Mouse (Mus musculus) midbrain, embryonic 14.5 days (tissue): ENCODE measurements at regions not wholly inside any gene's neighbourhood (a gene's known extent, or its start where the extent isn't known, plus 50 kb on each side); places are given as distances from the start of the nearest gene placed in this dataset.
"Not testable (repeated sequence)": the region's sequence is repeated elsewhere in the genome, so short reads cannot be mapped to it uniquely, and the experiment has no call there.

ENCODE experiments used
- ATAC-seq: fragments of 200-750 bp; cut with Nextera tagmentation; 2 replicates; pipeline ENCODE4 v1.8.0; 2017; ENCODE audit warnings: moderate number of reproducible peaks, moderate library complexity; ENCODE audit not compliant: low FRiP score, low TSS enrichment
- DNase-seq: peaks from one replicate; pipeline ENCODE4 v3.0.0-alpha.2; 2015
- H3K27ac ChIP-seq: fragments of 300-500 bp; sonication (generic); replicated peaks from 2 replicates; pipeline ENCODE4 v1.5.1; 2014; ENCODE audit warnings: mild to moderate bottlenecking, low read depth, low read length, moderate library complexity
- H3K27me3 ChIP-seq: fragments of 300-500 bp; sonication (generic); 2 replicates; pipeline ENCODE4 v1.6.1; 2014; ENCODE audit warnings: low read length, control low read depth, mixed read lengths; ENCODE audit not compliant: control insufficient read depth, insufficient read depth
- H3K36me3 ChIP-seq: fragments of 300-500 bp; sonication (generic); 2 replicates; pipeline ENCODE4 v1.6.1; 2014; ENCODE audit warnings: low read length, control low read depth; ENCODE audit not compliant: control insufficient read depth, insufficient read depth
- H3K4me1 ChIP-seq: fragments of 300-500 bp; sonication (generic); 2 replicates; pipeline ENCODE4 v1.6.1; 2014; ENCODE audit warnings: mild to moderate bottlenecking, antibody characterized with exemption, low read length, control low read depth; ENCODE audit not compliant: control insufficient read depth, insufficient read depth
- H3K4me2 ChIP-seq: fragments of 300-500 bp; sonication (generic); 2 replicates; pipeline ENCODE4 v1.6.1; 2014; ENCODE audit warnings: mild to moderate bottlenecking, low read length, moderate library complexity
- H3K4me3 ChIP-seq: fragments of 300-500 bp; sonication (generic); replicated peaks from 2 replicates; pipeline ENCODE4 v1.5.1; 2014; ENCODE audit warnings: low read depth, low read length
- H3K9ac ChIP-seq: fragments of 300-500 bp; sonication (generic); replicated peaks from 2 replicates; pipeline ENCODE4 v1.6.1; 2014; ENCODE audit warnings: mild to moderate bottlenecking, low read length, moderate library complexity
- H3K9me3 ChIP-seq: fragments of 300-500 bp; sonication (generic); 2 replicates; pipeline ENCODE4 v1.6.1; 2016; ENCODE audit warnings: low read length, control low read depth, mixed read lengths; ENCODE audit not compliant: control insufficient read depth
- WGBS: fragments of 180-500 bp; shearing (Covaris S2); extraction: QIAGEN DNeasy Blood & Tissue Kit; methylation state at CpG from one replicate; pipeline ENCODE4 v1.1.7; 2014; 5-methylcytosine and 5-hydroxymethylcytosine counted together

GRCm38 (mm10) chr5:42884251-42884650 is 348.7 kb upstream of the Cpeb2 start:
- no peaks in the 10 kb centered on the region for H3K4me1 ChIP-seq
- H3K9me3 ChIP-seq: no peaks in the 10 kb centered on the region
- no peaks in the 10 kb centered on the region for H3K36me3 ChIP-seq
- 76% methylated on average over 1 of the region's 1 CpGs for WGBS
- no peak for ATAC-seq
- H3K9ac ChIP-seq: no peak overlapping the region
- no peak overlapping the region for H3K4me3 ChIP-seq
- DNase-seq: no peak
- H3K27ac ChIP-seq: no peak overlapping the region
- no peaks in the 10 kb centered on the region for H3K27me3 ChIP-seq
- no peak overlapping the region for H3K4me2 ChIP-seq

- peak; percentile 72 for DNase-seq
- ATAC-seq: 0 out of 2 replicates have a peak, but pooled peaks have one; percentile 40
Observed at GRCm38 (mm10) chr5:42891890-42892289, 341.1 kb upstream of the Cpeb2 start.

DNA sequence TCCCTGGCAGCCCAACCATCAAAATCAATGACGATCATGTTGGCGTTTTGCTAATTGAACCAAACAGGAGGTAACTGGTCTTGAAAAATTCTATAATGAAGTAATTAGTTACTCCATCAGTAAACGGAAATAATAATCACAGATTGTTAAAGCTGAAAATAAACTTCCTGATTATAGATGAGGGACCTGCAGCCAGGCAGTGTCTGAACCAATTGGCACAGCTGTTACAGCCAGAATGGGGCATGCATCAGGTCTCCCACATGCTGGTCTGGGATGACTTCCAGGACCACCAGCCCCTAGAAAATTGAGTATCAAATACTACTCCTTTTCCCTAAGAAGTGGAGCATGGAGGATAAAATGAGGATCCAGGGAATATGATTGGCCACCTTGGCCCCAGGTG is 326.8 kb upstream of the Cpeb2 start:
- H3K9ac ChIP-seq: no peak overlapping the region
- no peak overlapping the region for H3K4me3 ChIP-seq
- H3K9me3 ChIP-seq: no peaks in the 10 kb centered on the region
- DNase-seq: no peak
- ATAC-seq: no peak
- no peaks in the 10 kb centered on the region for H3K36me3 ChIP-seq
- no peak overlapping the region for H3K27ac ChIP-seq
- no peak overlapping the region for H3K4me2 ChIP-seq
- 0 out of 2 replicates have a peak, but pooled peaks cover 4% of the 10 kb centered on the region for H3K4me1 ChIP-seq
- WGBS: 66% methylated on average over 3 of the region's 3 CpGs
- H3K27me3 ChIP-seq: no peaks in the 10 kb centered on the region

More at GRCm38 (mm10) chr5:42891890-42892289, 341.1 kb upstream of the Cpeb2 start:
- Histone ChIP-seq H3K36me3 (no peaks in the 10 kb centered on the region), H3K4me3 (no peak overlapping the region), H3K4me2 (no peak overlapping the region), H3K9ac (no peak overlapping the region), H3K27ac (no peak overlapping the region), H3K9me3 (no peaks in the 10 kb centered on the region), H3K27me3 (no peaks in the 10 kb centered on the region), H3K4me1 (peaks cover 12% of the 10 kb centered on the region; the same call in 1 of the 2 replicates)
- 19% methylated on average over 2 of the region's 2 CpGs for WGBS

DNA sequence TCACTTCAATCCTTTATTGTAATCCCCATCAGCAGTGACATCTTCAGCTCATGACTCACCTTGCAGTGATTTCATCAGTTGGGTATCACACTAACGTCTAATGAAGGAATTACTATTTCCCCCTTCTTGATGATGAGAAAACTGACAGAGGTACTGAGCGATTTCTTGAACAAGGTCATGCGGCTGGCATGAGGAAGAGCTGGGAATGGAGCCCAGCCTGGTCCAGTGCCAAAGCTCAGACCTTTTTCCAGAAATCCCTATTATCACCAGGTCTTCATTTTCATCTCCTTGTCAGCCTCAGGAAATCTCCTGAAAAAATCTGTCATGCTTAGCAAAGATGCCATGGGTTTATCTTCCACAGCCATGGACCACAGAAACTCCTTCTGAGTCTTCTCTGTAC is 313.6 kb upstream of the Cpeb2 start:
- no peak overlapping the region for H3K4me3 ChIP-seq
- no peak overlapping the region for H3K9ac ChIP-seq
- H3K27ac ChIP-seq: no peak overlapping the region
- H3K27me3 ChIP-seq: no peaks in the 10 kb centered on the region
- H3K9me3 ChIP-seq: no peaks in the 10 kb centered on the region
- no peak overlapping the region for H3K4me2 ChIP-seq
- no peaks in the 10 kb centered on the region for H3K4me1 ChIP-seq
- ATAC-seq: no peak
- no peaks in the 10 kb centered on the region for H3K36me3 ChIP-seq
- peak; percentile 9 for DNase-seq
- WGBS: 81% methylated on average over 3 of the region's 3 CpGs

GRCm38 (mm10) chr5:42932106-42932505 is 300.9 kb upstream of the Cpeb2 start:
- WGBS: 81% methylated on average over 2 of the region's 2 CpGs
- no peak for DNase-seq

GRCm38 (mm10) chr5:42959296-42959862 is 273.6 kb upstream of the Cpeb2 start:
- H3K27me3 ChIP-seq: no peaks in the 10 kb centered on the region
- DNase-seq (peak; percentile 21), ATAC-seq (no peak)
- H3K9ac ChIP-seq: no peak overlapping the region
- no peaks in the 10 kb centered on the region for H3K9me3 ChIP-seq
- H3K4me2 ChIP-seq: no peak overlapping the region
- H3K36me3 ChIP-seq: no peaks in the 10 kb centered on the region
- H3K27ac ChIP-seq: no peak overlapping the region
- whole genome bisulfite sequencing: 47% methylated on average over 9 of the region's 9 CpGs
- no peak overlapping the region for H3K4me3 ChIP-seq
- peaks cover 5% of the 10 kb centered on the region; the same call in 1 of the 2 replicates for H3K4me1 ChIP-seq

More at GRCm38 (mm10) chr5:42932106-42932505, 300.9 kb upstream of the Cpeb2 start:
- H3K9ac ChIP-seq: no peak overlapping the region
- no peak overlapping the region for H3K27ac ChIP-seq
- no peaks in the 10 kb centered on the region for H3K27me3 ChIP-seq
- ATAC-seq: no peak
- no peak overlapping the region for H3K4me3 ChIP-seq
- no peaks in the 10 kb centered on the region for H3K4me1 ChIP-seq
- no peak overlapping the region for H3K4me2 ChIP-seq
- no peaks in the 10 kb centered on the region for H3K36me3 ChIP-seq
- no peaks in the 10 kb centered on the region for H3K9me3 ChIP-seq

DNA sequence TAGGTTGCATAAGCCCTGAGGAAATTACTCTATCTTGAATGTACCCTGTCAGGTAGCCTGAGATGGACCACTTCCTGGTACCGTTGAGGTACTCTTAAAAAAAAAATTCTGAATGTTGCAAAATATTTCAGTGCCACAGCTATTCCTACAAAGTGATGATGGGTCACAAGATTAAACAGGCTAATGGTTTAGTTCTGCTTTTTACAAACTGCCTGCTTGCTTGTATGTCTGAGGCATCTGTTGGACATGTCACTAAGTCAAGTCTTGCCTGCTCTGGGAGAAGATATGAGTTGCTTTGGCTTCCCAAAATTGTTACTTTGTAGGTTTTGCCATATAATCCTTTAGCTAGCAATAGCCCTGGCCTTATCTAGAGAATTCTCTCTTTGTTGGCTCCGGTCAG is 266.0 kb upstream of the Cpeb2 start:
- not testable (repeated sequence) for H3K4me1 ChIP-seq, H3K27me3 ChIP-seq, H3K4me3 ChIP-seq, H3K36me3 ChIP-seq, H3K27ac ChIP-seq, DNase-seq, ATAC-seq, H3K9ac ChIP-seq, H3K9me3 ChIP-seq, H3K4me2 ChIP-seq
- WGBS: 90% methylated on average over 2 of the region's 2 CpGs

- Histone ChIP-seq H3K9ac (no peak overlapping the region), H3K4me3 (no peak overlapping the region), H3K36me3 (no peaks in the 10 kb centered on the region), H3K27ac (no peak overlapping the region), H3K4me2 (no peak overlapping the region), H3K9me3 (no peaks in the 10 kb centered on the region), H3K27me3 (no peaks in the 10 kb centered on the region), H3K4me1 (no peaks in the 10 kb centered on the region)
- no peak for ATAC-seq
- DNase-seq: no peak
Observed at GRCm38 (mm10) chr5:42969209-42969608, 263.8 kb upstream of the Cpeb2 start.

DNA sequence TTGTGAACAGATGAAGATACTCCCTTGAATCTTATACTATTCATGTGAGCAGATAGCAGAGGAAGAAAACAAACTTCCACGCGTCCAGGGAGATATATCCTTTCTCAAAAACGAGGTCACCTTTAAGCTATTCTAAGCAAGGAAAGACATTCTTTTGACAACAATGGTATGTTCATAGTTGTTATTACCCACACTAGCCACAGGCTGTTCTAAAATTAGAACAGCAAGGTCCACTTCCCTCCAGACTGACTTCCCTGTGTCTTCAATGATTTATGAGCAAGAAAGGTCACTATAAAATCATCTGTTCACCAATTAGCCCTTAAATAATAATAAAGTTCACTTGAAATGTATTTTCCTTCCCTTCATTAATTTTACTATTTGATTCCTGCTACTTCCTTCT is 263.3 kb upstream of the Cpeb2 start:
- Histone ChIP-seq H3K27me3 (no peaks in the 10 kb centered on the region), H3K4me3 (no peak overlapping the region), H3K9ac (no peak overlapping the region), H3K4me2 (no peak overlapping the region), H3K27ac (no peak overlapping the region), H3K9me3 (no peaks in the 10 kb centered on the region), H3K4me1 (no peaks in the 10 kb centered on the region), H3K36me3 (no peaks in the 10 kb centered on the region)
- DNase-seq (no peak), ATAC-seq (no peak)
- 83% methylated on average over 3 of the region's 3 CpGs for WGBS
